Mouse (Mus musculus) erythroblast, embryonic 14.5 days (primary cell): ENCODE results near the gene Pnpla1.

Experiments used
- GATA1 ChIP-seq: IDR thresholded peaks from 2 replicates; pipeline ENCODE4 v1.6.1; 2012; ENCODE audit warnings: low read length, inconsistent platforms, mixed read lengths
- TAL1 ChIP-seq: IDR thresholded peaks from 3 replicates; pipeline ENCODE4 v1.6.1; 2012; ENCODE audit warnings: low read length, inconsistent platforms, mixed read lengths

DNA sequence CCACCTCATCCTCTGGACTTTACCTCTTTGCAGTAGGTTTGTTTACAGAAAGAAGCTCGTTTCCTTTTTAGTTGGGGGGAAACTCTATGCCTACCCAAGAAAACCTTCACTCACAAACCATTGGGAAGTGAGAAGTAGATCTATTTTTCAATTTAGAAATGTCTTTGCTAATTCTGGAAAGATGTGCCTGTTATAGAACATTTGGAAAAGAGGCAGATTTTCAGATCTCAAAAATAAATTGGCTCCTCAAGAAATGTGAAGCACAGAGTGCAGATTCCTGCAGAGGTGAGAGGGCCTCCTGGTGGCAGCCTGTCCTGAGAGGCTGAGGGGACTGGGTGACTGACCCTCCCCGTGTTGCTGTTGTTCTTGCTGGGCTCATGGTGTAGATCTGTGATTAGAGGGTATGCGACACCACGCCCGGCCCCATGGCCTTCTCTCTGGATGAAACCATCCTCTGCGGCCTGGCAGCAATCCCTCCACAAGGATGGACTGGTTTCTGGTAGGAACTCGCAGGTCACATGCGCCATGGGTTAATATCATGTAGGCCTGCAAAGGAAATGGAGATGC lies 30.5 kb upstream of the Pnpla1 start:
- TF ChIP-seq GATA1 (no peak), TAL1 (no peak)
